Mouse (Mus musculus) left cerebral cortex, postnatal 4 days (tissue): ENCODE data around the gene Ypel5. TPM values are rescaled to one million over a fixed set of nuclear protein-coding genes. Genes with fewer than 3 reads are reported as not detected.

Source experiments
- total RNA-seq, 2 experiments: library from RNA; stranded (reverse); gene quantifications; 2 replicates each; pipeline ENCODE4 v1.2.3; 2021

Gene Ypel5
- total RNA-seq, 2 experiments from 2014 or later: 53.1 to 53.7 TPM

Other genes starting within 250 kb of the Ypel5 start
- 1 to 10 TPM; 7.4 to 9.1 TPM for gene Alk, start 231.8 kb upstream of the Ypel5 start, total RNA-seq
- 10 to 100 TPM; 54.3 to 54.9 TPM for gene Lbh, start 81.9 kb downstream of the Ypel5 start, total RNA-seq